Mouse (Mus musculus): Measurements from ENCODE around the gene Zfhx3.

Zfhx3 gene

DNA sequence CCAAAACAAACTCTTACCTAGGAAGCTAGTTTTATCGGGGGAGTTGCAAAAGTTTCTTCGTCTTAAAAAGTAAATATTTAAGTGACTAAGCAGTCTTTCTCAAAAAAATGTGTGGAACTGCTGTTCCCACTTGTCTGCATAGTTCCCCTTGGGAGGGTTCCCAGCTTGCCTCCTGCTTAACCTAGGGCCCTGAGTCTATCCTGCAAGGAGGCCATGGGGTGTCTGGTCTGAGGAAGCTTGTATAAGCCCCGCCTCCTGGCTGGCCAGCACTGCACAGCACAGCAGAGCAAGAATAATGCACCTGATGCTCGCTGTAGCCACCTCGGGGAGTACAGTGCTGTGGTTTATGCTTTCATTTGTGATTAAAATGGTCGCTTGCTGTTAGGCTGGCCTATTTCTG lies 775.6 kb downstream of the Zfhx3 start:
- no peak for DNase-seq (ENCODE audit: low spot score in 2 of 2)

DNA sequence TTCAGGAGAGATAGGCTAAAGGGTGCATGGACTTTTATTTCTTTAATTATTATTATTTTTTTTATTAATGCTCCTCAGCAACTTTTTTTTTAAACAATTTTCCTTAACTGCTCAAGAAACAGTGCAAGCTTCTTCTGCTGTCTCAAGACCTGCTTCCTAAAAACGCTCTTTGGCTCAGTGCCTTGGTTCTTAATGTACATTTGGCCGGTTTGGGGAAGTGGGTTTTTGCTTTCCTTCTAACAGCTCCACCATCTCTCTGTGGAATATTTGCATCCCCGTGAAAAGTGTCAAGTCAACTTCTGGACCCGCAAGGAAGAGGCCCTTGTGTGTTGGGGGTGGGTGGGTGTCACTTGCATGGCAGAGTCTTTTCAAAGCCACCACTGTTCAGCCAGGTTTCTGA lies 778.4 kb downstream of the Zfhx3 start:
- DNase-seq (ENCODE audit: low spot score in 2 of 2): no peak

DNA sequence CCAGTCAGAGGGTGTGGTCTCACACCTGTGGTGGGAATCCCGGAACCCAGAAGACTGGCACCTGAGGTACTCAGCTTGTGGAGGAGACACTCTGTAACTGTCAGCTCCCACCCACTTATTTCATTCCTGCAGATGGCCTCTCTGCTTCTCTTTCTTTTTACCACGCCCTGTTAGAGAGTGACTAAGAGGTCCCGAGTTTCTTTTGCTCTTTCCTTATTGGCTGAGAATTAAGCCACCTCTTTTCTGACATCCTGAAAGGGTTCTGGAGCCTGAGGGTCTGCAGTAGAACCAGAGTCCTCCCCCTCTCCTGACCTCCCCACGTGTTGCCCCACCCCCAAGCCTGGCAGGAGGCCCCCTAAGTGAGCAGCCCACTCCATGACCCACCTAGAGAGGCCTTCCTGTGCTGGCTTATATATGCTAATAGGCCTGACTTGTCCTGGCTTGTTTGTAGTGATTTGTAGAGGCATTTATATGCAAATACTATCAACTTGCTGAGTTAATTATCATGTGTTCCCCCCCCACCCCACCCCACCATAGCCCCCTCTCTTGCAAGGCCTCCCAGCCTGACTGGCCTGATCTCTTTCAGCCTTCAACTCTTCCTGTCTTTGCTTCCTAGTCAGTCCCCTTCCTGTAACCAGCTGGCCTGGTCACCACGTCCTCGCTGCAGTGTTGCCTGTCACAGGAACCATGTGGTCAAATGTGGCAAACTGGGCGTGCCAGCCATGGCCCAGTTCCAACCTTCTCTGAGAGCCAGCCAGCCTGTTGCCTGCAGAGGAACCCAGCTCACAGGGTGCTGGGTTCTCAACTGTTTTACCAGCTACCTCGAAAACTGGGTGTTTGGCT lies 780.4 kb downstream of the Zfhx3 start:
- no peak for DNase-seq (ENCODE audit: low spot score in 2 of 2)

DNA sequence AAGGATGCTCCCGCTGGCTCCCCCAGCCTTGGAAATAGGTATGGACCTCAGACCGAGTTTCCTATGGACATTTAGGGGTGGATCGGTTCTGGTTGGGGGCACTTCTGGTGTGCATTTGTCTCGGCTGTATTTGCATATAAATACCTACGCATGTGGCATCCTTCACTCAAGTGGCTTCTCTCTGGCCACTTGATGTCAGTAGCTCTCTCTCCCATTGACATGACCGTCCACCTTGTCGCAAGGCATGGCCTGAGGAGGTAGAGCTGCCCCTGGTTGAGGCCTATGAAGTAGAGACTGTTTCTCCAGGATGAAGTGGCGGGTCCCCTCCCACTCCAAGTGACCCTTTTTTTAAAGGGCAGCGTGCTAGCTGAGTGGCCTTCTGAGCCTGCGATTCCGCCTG lies 781.2 kb downstream of the Zfhx3 start:
- no peak for DNase-seq (ENCODE audit: low spot score in 2 of 2)

DNA sequence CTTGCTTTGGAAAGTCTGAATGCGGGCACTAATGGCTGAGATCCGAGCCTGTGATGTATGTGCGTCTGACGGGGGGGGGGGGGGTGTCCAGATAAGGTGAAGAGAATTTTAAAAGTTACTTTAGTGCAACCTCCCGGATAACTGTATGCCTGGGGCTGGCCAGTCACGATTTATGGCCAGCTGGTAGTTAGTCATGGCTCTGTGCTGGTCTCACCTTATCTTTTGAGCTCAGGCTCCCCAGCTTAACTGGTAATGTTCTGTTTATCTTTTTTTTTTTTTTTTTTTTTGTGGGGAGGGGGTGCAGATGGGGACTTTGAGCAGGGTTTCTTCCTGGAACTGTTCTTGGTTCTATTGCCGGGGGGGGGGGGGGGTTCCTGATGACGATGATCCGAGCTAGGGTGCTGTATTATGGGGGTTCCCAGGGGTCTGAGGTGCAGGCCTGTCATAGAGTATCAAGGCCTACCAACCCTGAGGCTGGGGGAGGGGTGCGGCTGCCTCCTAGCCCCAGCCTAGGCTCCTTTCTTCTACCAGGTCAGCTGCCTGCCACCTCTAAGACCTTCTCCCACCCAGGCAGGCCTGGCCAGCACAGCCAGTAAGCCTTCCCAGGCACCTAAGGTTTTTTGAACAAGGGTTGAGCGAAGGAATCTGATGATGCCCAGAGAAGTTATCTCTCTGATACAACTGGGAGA lies 782.5 kb downstream of the Zfhx3 start:
- DNase-seq (ENCODE audit: low spot score in 2 of 2): no peak

DNA sequence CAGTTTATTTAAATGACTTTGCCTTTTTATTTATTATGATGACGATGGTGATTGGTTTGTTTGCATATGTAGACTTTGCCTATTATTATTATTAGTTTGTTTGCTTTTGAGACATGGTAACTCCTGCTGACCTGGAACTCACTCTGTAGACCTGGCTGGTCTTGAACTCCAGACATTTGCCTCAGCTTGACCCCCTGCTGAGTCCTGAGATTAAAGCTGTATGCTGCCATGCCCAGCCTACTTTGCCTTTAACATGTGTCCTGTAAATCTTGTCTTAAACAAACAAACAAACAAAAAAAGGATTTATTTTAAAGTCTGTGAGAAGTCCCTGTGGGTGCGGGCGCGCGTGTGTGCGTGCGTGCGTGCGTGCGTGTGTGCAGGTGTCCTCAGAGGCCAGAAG lies 783.2 kb downstream of the Zfhx3 start:
- DNase-seq (ENCODE audit: low spot score in 2 of 2): no peak

DNA sequence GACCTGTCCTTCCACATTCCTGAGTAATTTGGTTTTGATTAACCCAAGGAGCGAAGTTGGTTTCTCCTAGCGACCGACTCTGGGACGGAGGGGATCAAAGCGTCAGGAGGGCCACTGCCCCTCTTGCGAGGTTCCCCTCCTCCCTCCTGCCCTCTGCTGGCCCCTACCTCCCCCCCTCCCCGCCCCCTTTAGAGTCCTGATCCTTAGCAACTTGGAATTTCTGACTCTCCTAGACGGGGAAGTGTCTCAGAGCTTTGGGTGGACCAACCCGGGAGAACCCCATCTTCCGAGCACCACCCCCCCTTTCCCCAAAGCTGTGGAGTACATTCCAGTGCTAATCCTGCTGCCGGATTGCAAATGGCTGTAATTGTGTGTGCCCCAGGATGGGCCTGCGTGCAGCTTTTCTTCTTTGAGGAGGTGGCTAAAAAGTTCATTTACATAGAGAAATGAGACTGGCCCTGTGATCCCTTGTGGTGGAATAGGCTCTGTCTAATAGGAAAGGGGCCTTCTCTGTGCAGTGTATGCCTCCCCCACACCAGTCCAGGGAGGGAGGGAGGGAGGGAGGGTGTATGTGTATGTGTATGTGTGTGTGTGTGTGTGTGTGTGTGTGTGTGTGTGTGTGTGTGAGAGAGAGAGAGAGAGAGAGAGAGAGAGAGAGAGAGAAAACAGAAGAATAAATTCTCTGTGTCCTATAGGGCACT lies 784.2 kb downstream of the Zfhx3 start:
- no peak for DNase-seq (ENCODE audit: low spot score in 2 of 2)

DNA sequence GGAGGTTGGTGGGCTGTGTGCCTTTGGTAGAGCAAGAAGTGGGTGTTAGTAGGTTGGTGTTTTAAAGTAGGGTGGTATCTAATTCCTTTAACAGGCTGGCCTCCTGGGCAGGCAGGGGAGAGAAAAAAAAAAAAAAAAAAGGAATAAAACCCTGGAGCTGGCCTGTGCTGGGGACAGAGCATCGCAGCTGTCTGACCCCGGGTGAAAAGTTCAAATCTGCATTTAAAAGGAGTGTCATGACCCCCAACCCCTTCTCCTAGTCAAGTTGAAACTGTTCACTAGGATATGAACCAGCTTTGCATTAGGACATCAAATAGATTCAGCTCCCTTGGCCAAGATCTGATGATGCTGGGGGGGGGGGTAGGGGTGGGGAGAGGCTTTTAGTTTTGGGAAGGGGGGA lies 786.7 kb downstream of the Zfhx3 start:
- no peak for DNase-seq (ENCODE audit: low spot score in 2 of 2)

DNA sequence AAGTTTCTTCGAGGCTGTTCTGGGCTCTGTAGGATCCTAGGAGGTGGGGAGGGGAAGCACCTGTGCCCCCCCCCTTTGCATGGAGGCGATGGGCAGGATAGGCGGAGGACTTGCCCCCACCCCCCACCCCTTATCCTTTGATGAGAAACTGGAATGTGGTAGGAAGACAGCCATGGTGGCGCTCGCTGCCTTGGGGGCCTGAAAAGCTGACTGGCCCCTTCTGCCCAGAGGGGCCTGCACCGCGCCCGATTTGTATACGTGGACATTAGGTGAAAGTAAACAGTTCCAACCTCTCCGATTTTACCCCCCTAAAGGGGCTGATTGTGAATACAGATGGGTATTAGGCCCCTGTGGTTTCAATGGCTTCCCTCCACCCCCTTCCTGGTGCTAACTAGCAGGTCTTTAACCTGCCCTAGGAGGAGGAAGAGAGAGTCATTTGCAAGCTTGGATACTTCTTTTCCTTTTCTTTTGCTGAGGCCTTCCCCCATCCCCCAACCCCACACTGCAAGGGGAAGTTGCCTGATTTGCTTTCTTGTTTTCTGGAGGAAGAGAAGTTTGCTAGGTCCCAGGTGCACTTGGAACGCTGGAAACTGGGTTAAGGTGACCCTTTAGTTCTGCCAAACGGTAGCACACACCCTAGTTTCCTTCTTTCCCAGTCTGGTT lies 787.4 kb downstream of the Zfhx3 start:
- DNase-seq (ENCODE audit: low spot score in 2 of 2): no peak

DNA sequence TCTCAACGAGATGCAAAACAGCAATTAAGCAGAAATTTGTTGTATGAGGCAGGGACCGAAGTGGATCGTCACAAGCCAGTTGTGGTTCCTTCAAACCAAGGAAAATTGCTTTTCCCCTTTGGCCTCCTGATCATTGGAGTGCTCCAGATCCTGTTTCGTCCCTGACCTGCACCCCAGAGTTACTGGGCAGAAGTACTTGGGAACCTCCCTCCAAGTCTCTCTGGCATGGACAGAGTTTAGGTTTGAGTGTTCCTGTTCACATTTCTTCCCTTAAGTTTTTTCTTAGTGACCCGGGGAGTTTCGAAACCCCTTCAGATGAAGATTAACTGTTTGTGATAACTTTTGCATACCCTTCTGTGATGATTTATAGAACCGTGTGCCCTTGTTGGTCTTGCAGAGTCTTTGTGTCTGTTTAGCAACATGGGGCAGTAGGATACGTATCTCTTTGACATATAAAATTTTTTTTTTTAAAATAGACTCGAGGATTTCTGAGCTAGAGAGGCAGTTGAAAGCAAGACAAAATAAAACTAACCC lies 788.5 kb downstream of the Zfhx3 start:
- no peak for DNase-seq (ENCODE audit: low spot score in 2 of 2)

DNA sequence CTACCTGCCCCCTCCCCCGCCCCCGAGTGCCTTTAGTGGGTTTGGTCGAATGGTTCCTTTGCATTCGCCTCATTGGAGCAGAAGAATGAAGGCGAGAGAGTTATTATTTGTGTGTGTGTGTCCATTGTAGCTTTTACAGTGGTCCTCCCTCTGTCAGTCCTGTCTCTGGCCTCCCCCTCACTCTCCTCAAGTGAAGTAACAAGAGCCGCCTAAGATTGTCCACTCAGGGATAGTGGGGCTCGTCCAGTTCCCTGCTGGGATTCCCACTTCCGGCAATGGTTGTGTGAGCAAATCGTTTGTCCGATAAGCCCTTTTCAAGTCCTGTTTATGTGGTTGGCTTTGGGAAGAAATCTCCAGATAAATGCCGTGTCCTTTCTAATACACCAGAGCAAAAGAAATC lies 790.1 kb downstream of the Zfhx3 start:
- DNase-seq (ENCODE audit: low spot score in 2 of 2): no peak

DNA sequence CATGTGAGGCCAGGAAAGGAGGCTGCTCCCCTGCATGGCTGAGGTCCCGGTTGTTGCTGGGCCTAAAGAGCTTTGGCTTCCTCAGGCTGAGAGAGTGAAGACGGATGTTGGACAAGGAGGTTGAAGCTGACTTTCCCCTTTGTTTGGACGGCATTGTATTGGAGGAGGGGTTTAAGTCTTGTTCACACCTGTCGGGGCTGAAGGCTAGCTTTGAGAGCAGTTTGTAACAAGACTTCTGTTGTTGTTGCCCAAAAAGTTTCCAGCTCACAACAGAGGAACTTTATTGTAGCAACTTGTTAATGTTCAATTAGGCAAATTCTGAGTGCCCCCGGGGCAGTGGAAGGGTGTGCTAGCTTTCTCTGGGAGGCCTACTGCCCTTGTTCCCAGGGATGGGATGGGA lies 790.9 kb downstream of the Zfhx3 start:
- DNase-seq (ENCODE audit: low spot score in 2 of 2): no peak

DNA sequence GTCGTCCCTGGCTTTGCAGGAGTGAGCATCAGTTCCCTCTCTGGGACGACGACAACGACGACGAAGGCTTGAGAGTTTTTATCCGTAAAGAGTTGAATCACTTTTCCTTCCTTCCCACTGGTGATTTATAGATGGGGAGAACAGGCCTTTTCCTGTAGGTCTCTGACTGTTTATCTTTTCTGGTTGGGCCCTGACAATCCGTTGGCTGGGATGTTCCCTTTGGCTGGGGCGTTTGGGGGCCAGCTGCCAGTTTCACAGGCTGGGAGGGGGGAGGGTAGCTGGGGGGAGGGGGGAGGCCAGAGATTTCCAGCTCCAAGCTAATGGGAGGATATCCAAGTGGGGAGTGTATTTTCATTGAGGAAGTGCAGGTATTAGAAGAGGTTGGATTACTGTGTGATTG lies 794.0 kb downstream of the Zfhx3 start:
- no peak for DNase-seq (ENCODE audit: low spot score in 2 of 2)

DNA sequence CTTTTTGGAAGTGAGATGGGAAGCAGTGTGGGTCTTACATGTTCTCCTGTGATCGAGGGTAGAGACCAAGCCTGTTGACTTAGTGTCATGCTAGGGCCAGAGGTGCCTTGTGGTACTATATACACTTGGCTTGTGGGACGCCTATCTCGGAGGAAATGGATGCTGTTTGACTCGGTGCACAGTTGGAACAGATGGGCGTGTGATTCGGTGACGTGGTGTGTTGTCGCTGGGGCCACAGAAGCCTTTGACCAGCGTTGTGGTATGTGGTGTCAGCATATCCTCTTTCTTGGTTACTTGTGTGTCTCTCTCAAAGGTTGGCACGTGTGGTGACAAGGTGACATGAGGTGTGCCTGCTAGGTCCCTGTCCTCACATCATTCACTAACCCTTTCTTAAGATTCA lies 795.7 kb downstream of the Zfhx3 start:
- DNase-seq (ENCODE audit: low spot score in 2 of 2): no peak

DNA sequence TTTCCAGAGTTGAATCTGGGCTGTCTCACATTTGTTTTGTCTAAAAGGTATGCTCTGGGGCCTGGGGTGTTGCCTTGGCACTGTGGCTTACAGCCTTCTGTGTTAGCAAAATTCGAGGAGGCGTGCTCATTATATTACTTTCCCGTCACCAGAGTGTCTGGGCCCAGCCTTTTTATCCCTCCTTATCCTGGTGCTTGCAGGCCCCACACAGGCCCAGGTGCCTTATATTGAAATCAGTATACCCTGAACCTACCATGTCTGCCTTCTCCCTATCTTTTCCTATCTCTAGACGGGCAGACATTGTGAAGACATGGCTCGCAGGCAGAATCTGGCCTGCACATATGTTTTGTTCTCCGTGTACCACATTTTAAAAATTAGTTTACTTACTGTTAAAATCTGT lies 797.1 kb downstream of the Zfhx3 start:
- no peak for DNase-seq (ENCODE audit: low spot score in 2 of 2)

DNA sequence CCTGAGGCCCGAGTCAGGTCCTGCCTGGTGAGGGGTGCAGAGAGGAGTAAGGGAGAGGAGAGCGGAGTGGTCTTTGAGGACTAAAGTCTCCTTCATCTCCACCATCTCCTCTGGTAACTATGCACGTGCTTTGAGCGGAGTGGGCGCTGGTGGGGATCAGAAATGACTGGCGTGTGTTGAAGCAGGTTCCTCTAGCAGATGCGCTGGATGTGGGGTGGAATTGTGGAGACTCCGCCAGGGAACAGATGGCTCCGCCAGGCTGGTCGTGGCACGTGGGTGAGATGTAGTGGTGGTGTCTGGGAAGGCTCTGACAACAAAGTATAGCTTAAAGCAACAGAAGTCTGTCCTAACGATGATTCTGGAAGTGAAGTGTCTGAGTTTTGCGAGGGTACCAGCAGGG lies 798.0 kb downstream of the Zfhx3 start:
- peak; percentile 88 to 89 for DNase-seq (ENCODE audit: low spot score in 2 of 2)

DNA sequence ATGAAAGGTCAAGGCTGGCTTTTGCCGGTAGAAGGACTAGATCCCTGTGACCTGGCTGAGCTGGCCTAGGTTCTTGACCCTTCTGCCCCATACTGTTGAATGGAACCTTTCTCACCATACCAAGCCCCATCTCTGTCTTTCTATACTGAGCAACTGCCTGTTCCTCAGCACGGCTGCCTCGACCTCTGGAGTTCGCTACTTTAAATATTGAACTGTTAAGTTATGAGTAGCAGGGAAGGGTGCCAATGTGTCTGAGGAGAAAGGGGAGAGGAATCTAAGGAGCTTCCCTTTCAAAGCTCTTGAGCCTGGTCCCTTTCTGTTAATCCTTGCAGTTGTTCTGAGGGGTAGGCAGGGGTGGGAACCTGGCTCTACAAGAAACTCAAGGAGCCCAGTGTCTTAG lies 799.2 kb downstream of the Zfhx3 start:
- no peak for DNase-seq (ENCODE audit: low spot score in 2 of 2)

DNA sequence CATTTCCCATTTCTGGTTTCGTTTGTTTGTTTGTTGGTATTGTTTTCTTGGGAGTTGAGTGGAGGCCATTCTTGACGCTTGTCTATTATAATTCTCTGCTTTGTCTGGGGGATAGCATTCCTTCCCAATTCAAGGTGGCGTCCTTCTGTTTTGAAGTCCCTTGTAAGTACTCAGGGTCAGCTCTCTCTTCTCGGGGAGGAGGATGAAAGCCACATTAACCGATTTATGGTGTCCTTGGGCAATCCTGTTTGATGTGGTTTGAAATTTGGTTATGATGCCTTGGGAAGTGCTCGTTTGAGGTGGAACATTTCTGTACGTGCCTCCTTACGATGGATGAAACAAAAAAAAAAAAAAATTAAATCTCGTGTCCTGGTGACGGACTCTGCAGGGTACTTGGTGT lies 800.0 kb downstream of the Zfhx3 start:
- no peak for DNase-seq (ENCODE audit: low spot score in 2 of 2)

DNA sequence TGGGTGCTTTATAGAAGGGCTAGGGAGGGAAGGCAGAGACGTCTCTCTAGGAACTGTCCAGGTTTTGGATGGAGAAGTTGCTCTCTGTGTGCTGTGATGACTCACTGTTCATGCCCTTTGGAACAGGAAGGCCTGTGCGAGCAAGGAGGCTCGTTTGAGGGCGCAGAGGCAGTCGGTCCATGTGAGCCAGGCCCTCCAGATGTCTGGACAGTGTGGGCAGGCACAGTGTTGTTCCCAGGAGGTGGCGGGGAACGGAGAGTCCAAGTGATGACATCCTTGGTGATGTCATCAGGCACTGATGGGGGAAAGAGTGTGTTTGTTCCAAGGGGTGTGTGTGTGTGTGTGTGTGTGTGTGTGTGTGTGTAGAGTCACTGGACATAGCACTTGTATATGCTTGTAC lies 800.8 kb downstream of the Zfhx3 start:
- DNase-seq (ENCODE audit: low spot score in 2 of 2): no peak

DNA sequence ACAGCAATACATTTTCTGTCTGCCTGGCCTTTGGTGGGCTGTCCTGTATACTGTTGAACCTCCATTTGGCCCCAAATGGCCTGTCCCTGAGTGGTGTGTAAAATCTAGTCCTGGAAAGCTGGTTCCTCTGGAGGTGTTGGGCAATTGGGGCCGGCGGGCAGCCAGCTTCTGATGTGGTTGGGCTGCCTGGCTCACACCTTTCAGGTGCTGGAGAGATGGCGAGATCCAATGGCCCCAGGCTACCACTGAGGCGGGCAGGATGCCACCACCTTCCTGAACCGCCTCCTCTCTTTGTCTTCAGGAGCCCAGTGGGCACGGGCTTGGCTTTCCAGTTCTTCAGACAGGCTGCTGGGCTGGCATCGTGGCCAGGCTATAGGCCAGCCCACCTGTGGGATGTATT lies 803.1 kb downstream of the Zfhx3 start:
- no peak for DNase-seq (ENCODE audit: low spot score in 2 of 2)

DNA sequence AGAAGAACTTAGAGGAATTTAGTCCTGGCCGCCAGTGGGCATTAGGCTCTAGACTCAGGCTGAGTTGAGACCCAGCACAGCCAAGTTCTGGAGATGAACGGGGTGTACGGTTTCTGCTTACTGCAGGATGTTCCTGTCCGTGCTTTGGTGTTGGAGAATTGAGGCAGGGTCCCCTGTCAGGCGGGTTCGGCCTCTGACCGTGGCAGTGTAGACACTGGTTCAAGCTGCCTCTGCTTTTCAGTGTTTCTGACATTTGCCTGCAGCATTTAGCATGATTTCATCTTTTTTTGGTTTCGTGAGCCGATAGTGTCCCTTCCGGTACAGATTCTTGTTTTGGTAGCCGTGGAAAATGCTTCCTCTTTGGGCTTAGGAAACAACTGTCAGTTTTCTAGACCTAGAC lies 805.7 kb downstream of the Zfhx3 start:
- no peak for DNase-seq (ENCODE audit: low spot score in 2 of 2)

DNA sequence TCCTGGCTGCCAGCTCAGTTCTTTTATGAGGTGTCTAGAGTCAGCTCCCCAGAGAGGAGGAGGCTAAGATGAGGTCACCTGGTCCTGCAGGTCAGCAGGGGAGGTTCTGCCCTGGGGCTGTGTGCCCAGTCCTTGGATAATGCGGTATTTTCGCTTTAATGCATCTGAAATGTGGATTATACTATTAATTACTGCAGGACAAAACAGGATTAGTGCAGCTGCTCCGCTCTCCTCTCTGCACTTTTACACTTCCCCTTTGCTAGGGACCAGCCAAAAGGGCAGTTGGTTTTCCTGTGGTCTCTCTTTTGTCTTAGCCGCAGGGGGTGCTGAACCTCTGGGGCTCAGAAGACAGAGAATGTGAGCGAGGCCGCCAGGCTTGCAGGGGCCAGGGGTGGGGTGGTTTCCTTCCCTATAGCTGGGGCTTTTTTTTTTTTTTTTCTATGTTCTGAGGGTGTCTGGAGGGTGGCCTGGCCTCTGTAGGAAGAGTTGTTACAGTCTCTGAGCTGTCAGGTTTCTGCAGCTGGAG lies 806.5 kb downstream of the Zfhx3 start:
- no peak for DNase-seq (ENCODE audit: low spot score in 2 of 2)

Measured in right cerebral cortex, postnatal 36 days (tissue).